Mouse (Mus musculus) heart, embryonic 11.5 days (tissue): ENCODE data around the gene Pde6b. TPM values are rescaled to one million over a fixed set of nuclear protein-coding genes. Genes with fewer than 3 reads are reported as not detected.

Experiments used
- ATAC-seq: fragments of 200-750 bp; cut with Nextera tagmentation; replicated peaks from 2 replicates; pipeline ENCODE4 v1.8.0; 2017; ENCODE audit warnings: moderate library complexity; ENCODE audit not compliant: insufficient number of reproducible peaks, low FRiP score, low TSS enrichment
- H3K27ac ChIP-seq: fragments of 300-500 bp; sonication (generic); 2 replicates; pipeline ENCODE4 v1.5.1; 2014; ENCODE audit warnings: mild to moderate bottlenecking, low read depth, low read length
- H3K27me3 ChIP-seq: fragments of 300-500 bp; sonication (generic); 2 replicates; pipeline ENCODE4 v1.6.1; 2014; ENCODE audit warnings: mild to moderate bottlenecking, low read length, mixed read lengths; ENCODE audit not compliant: control insufficient read depth, insufficient read depth
- H3K36me3 ChIP-seq: fragments of 300-500 bp; sonication (generic); 2 replicates; pipeline ENCODE4 v1.6.1; 2014; ENCODE audit warnings: mild to moderate bottlenecking, low read length, moderate library complexity, mixed read lengths; ENCODE audit not compliant: control insufficient read depth, insufficient read depth
- H3K4me1 ChIP-seq: fragments of 300-500 bp; sonication (generic); 2 replicates; pipeline ENCODE4 v1.6.1; 2014; ENCODE audit warnings: low read length; ENCODE audit not compliant: control insufficient read depth, insufficient read depth
- H3K4me2 ChIP-seq: fragments of 300-500 bp; sonication (generic); 2 replicates; pipeline ENCODE4 v1.6.1; 2014; ENCODE audit warnings: mild to moderate bottlenecking, moderate library complexity
- H3K4me3 ChIP-seq: fragments of 300-500 bp; sonication (generic); 2 replicates; pipeline ENCODE4 v1.5.1; 2014; ENCODE audit warnings: low read depth, low read length
- H3K9ac ChIP-seq: fragments of 300-500 bp; sonication (generic); 2 replicates; pipeline ENCODE4 v1.6.1; 2014; ENCODE audit warnings: mild to moderate bottlenecking, low read depth, low read length, moderate library complexity
- H3K9me3 ChIP-seq: fragments of 300-500 bp; sonication (generic); replicated peaks from 2 replicates; pipeline ENCODE4 v1.6.1; 2016; ENCODE audit warnings: low read length; ENCODE audit not compliant: control insufficient read depth
- WGBS: fragments of 180-500 bp; shearing (Covaris S2); extraction: QIAGEN DNeasy Blood & Tissue Kit; methylation state at CpG from one replicate; pipeline ENCODE4 v1.1.7; 2014; ENCODE audit not compliant: insufficient replicate concordance; 5-methylcytosine and 5-hydroxymethylcytosine counted together
- polyA plus RNA-seq: library from polyadenylated mRNA; unstranded; fragments of >200 nt; fragmentation: Nextera tagmentation; extraction: Ambion mirVana; gene quantifications from 2 replicates; pipeline ENCODE4 v1.2.1, GENCODE M21; 2014

Pde6b gene
- polyA plus RNA-seq, 1 experiment from 2014 or later, result 0.30 TPM

DNA sequence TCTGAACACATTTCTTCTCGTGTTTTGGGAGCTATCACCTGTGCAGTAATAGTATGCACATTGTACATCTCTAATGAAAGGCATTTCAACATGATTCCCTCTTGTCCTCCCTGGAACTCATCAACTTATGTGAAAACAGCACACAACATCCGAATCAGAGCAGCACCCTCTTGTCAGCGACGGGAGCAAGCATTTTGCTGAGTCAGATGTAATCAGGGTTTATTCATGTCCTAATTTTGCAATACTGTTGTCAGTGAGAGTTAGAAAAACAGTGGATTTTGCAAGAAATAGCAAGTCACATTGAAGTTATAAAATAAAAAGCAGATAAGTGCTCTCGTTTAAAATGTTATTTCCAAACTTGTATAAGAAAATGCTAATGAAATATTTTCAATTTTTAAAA lies 14.1 kb upstream of the Pde6b start:
- Histone ChIP-seq H3K4me1 (0 out of 2 replicates have a peak, but pooled peaks cover 4% of the 10 kb centered on the region), H3K9me3 (no peaks in the 10 kb centered on the region), H3K36me3 (no peaks in the 10 kb centered on the region), H3K27ac (no peak overlapping the region), H3K4me3 (no peak overlapping the region), H3K9ac (no peak overlapping the region), H3K27me3 (peaks cover 35% of the 10 kb centered on the region), H3K4me2 (no peak overlapping the region)
- no peak for ATAC-seq
- 69% methylated on average over 5 of the region's 5 CpGs for WGBS

DNA sequence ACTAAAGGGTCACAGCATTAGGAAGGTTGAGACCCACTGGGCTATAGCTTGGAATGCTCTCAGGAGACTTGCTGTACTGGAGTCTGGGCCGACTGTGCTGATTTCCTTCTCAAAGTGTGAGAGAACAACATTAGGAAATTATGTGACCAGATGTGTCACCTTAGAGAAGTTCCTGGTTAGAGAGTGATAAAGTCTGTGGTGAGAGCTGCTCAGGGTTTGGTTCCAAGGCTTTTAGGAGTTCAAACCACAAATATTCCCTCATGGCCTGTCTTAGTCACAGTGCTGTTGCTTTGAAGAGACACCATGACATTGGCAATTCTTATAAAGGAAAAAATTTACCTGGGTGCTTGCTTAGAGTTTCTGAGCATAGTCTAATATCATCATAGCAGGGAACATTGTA lies 12.1 kb upstream of the Pde6b start:
- ATAC-seq, result no peak
- 53% methylated on average over 1 of the region's 1 CpGs for WGBS
- no peak overlapping the region for H3K27ac ChIP-seq
- H3K36me3 ChIP-seq, result no peaks in the 10 kb centered on the region
- H3K4me1 ChIP-seq, result no peaks in the 10 kb centered on the region
- H3K27me3 ChIP-seq, result peaks cover 15% of the 10 kb centered on the region
- H3K4me3 ChIP-seq, result no peak overlapping the region
- no peak overlapping the region for H3K4me2 ChIP-seq
- no peak overlapping the region for H3K9ac ChIP-seq
- no peaks in the 10 kb centered on the region for H3K9me3 ChIP-seq

DNA sequence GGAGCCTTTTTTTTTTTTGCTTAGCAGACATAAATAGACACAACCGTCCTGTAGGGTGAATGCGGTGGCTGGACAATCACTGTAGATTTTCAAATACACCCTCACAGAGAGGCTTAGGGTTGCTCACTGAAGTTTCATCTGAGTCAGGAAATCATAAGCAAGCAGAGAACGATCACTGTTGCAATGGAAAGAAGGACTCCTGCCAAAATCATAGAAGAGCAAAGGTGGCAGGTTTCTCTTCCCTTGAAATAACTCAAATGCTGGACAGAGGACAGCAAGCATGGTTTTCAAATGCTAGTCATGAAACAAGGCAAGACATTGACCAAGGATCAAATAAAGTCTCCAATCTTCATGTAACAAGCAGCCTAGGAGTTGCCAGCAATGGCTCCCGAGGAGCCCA lies 9.8 kb upstream of the Pde6b start:
- Histone ChIP-seq H3K27me3 (0 out of 2 replicates have a peak, but pooled peaks cover 3% of the 10 kb centered on the region), H3K9ac (no peak overlapping the region), H3K4me3 (no peak overlapping the region), H3K27ac (no peak overlapping the region), H3K9me3 (no peaks in the 10 kb centered on the region), H3K4me1 (no peaks in the 10 kb centered on the region), H3K36me3 (no peaks in the 10 kb centered on the region), H3K4me2 (no peak overlapping the region)
- ATAC-seq, result no peak
- 69% methylated on average over 4 of the region's 4 CpGs for WGBS

DNA sequence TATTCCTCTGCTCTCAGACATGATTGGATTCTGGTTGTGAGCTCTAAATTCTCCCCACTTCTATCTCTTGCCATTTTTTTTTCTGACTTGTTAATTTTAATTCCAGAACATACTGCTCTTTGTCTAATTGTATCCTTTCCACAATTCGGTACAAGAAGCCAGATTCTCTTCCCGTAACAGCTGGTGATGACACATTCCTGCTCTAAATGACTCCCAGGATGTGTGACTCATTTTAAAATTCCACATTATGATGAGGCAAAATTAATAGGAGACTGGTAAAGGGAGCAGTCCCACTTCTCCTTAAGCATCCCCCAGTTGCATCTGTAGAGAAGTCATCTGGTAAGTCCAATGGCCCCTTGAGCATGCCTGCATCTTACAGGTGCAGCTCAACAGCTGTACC lies 2.6 kb upstream of the Pde6b start:
- ATAC-seq, result no peak
- 76% methylated on average over 2 of the region's 2 CpGs for WGBS

DNA sequence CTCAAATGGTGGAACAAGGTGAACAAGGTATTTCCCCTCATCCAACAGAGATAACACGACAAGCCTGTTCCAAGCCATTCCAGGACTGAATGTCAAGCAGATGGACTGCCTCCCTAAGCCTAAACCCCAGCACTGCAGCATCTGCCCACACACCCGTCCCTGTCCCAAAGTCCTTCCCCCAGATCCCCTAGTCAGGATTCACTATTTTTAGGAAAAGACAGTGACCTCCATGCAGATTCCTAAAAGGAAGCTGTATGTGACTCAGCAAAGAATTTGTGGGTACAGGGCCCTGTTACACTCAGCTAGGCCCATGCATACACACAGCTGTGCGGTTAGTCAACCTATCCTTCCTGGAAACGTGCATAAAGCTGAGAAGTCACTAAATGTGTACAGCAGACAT lies 1.7 kb upstream of the Pde6b start:
- WGBS, result 72% methylated on average over 4 of the region's 4 CpGs
- Histone ChIP-seq H3K36me3 (no peaks in the 10 kb centered on the region), H3K9me3 (no peaks in the 10 kb centered on the region), H3K4me2 (no peak overlapping the region), H3K27me3 (peaks cover 8% of the 10 kb centered on the region; the same call in 1 of the 2 replicates), H3K27ac (no peak overlapping the region), H3K9ac (no peak overlapping the region), H3K4me3 (no peak overlapping the region), H3K4me1 (no peaks in the 10 kb centered on the region)
- ATAC-seq, result no peak

More for the DNA sequence above, 2.6 kb upstream of the Pde6b start:
- Histone ChIP-seq H3K4me2 (no peak overlapping the region), H3K36me3 (no peaks in the 10 kb centered on the region), H3K9ac (no peak overlapping the region), H3K4me3 (no peak overlapping the region), H3K4me1 (no peaks in the 10 kb centered on the region), H3K27ac (no peak overlapping the region), H3K27me3 (peaks cover 8% of the 10 kb centered on the region; the same call in 1 of the 2 replicates), H3K9me3 (no peaks in the 10 kb centered on the region)

DNA sequence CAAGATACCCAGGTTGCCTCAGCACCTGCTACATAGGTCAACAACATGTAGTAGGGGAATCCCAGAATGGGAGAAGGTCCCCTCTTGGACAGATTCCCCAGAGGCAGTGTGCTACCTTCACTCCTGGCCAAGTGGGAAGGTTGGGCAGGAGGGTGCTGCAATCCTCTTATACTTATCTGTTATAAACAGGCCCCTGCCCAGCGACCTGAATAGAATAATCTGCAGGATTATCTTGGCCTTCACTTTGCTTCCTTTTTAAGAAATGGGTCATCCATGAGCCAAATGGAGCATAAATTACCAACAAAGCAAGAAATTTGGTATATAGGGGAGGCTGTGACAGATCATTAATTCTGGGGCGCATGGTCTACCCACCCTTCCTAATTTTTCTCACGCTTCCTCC lies 1.6 kb downstream of the Pde6b start:
- Histone ChIP-seq H3K27ac (no peak overlapping the region), H3K36me3 (no peaks in the 10 kb centered on the region), H3K4me3 (no peak overlapping the region), H3K4me1 (no peaks in the 10 kb centered on the region), H3K4me2 (no peak overlapping the region), H3K27me3 (peaks cover 8% of the 10 kb centered on the region; the same call in 1 of the 2 replicates), H3K9me3 (no peaks in the 10 kb centered on the region), H3K9ac (no peak overlapping the region)
- WGBS, result 78% methylated on average over 3 of the region's 3 CpGs
- no peak for ATAC-seq

DNA sequence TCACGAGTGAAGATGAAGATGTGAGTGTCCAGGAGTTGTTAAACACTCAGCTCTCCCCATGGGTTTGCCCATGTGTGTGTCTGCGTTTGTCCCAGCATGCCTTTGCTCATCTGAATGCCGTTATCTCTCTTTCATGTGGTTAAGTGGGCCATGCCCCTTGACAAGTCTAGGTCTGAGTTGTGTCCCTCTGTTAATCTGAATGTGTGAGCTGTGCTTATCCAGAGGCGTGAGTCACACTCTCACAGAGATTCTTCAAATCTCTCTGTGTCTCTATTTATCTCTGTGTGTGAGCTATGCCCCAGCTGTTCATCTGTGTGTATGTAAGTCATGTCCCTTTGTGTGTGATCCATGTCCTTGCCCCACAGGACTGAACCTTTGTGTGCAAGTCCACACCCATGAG lies 15.3 kb downstream of the Pde6b start:
- ATAC-seq, result no peak
- no peak overlapping the region for H3K9ac ChIP-seq
- H3K9me3 ChIP-seq, result no peaks in the 10 kb centered on the region
- no peak overlapping the region for H3K4me3 ChIP-seq
- H3K27ac ChIP-seq, result no peak overlapping the region
- no peaks in the 10 kb centered on the region for H3K27me3 ChIP-seq
- WGBS, result 65% methylated on average over 4 of the region's 4 CpGs
- H3K4me1 ChIP-seq, result no peaks in the 10 kb centered on the region
- no peaks in the 10 kb centered on the region for H3K36me3 ChIP-seq
- H3K4me2 ChIP-seq, result no peak overlapping the region

DNA sequence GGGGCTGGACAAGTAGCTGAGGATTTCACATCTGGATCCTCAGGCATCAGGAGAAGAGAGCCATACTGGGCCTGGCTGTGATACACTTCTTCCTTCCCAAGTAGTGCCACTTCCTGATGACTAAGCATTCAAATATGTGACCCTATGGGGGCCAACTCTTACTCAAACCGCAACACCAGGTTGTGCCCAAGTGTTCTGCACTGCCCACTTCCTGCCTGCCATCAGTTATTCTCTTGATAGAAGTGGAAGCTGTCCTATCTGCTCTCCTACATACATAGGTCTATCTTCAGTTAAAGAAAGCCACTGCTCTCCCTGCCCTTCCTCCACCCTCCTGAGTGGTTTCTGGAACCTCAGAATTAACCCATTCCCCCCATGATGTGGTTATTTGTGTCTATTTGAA lies 17.3 kb downstream of the Pde6b start:
- Histone ChIP-seq H3K4me3 (no peak overlapping the region), H3K27ac (no peak overlapping the region), H3K9me3 (no peaks in the 10 kb centered on the region), H3K27me3 (no peaks in the 10 kb centered on the region), H3K4me2 (no peak overlapping the region), H3K36me3 (no peaks in the 10 kb centered on the region), H3K9ac (no peak overlapping the region), H3K4me1 (no peaks in the 10 kb centered on the region)
- 61% methylated on average over 1 of the region's 1 CpGs for WGBS
- ATAC-seq, result no peak

DNA sequence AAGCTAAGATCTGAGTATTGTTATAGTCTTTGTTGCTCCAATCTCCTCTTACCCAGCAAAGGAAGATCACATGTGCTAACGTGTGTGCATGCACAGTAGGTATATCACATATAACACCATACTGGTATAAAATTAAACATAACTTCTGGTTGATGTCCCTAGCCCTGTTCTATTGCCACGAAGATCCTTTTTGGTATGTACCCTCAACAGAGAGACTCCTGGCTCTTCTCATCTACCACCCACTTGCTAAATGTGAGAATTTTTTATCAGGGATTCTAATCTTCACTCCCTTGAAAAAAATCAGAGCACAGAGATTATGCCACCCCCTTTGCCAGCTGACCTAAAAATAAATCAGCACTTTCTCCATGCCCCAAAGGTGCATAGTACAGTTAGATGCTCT lies 18.8 kb downstream of the Pde6b start:
- no peak overlapping the region for H3K4me3 ChIP-seq
- no peaks in the 10 kb centered on the region for H3K36me3 ChIP-seq
- H3K27me3 ChIP-seq, result no peaks in the 10 kb centered on the region
- 56% methylated on average over 2 of the region's 2 CpGs for WGBS
- no peaks in the 10 kb centered on the region for H3K9me3 ChIP-seq
- no peak overlapping the region for H3K27ac ChIP-seq
- no peaks in the 10 kb centered on the region for H3K4me1 ChIP-seq
- no peak overlapping the region for H3K9ac ChIP-seq
- no peak for ATAC-seq
- H3K4me2 ChIP-seq, result no peak overlapping the region
